Mouse (Mus musculus): ENCODE measurements around the gene Casq2. TPM values are rescaled to one million over a fixed set of nuclear protein-coding genes. Genes with fewer than 3 reads are reported as not detected.
A peak's percentile ranks its signal among the peaks of the same experiment; 100 is the strongest.
"Not testable (repeated sequence)": the region's sequence is repeated elsewhere in the genome, so short reads cannot be mapped to it uniquely, and the experiment has no call there.

Casq2 gene
- polyA plus RNA-seq, 1 experiment from 2014 or later = 1.7 TPM

DNA sequence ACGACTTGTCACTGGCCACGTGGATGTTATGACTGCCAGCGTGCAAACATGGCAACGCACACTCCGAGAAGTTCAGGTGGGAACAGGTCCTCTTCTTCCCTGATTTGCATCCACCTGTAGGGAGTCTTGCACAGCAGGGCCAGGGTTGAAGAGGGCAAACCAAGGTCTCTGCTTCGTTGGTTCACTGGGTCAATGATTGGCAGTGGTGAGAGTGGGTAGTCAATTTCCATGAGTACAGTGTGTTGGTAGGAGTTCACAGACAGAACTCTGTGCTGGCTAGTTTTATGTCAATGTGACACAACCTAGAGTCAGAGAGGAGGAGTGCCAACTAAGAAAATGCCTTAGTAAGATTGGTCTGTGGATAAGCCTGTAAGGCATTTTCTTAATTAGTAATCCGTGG, 67.9 kb downstream of the Casq2 start:
- Histone ChIP-seq H3K27ac (0 out of 2 replicates have a peak overlapping the region, but pooled peaks have one; percentile 16), H3K4me3 (replicated peaks) (no peak overlapping the region), H3K9ac (no peak overlapping the region), H3K36me3 (peaks cover 15% of the 10 kb centered on the region), H3K9me3 (no peaks in the 10 kb centered on the region), H3K4me2 (no peak overlapping the region), H3K4me1 (peaks cover 5% of the 10 kb centered on the region; the same call in 1 of the 2 replicates), H3K27me3 (replicated peaks) (no peaks in the 10 kb centered on the region)
- ATAC-seq (ENCODE audit: insufficient read depth, low FRiP score, low read depth) = no peak
- WGBS = 81% methylated on average over 7 of the region's 7 CpGs

DNA sequence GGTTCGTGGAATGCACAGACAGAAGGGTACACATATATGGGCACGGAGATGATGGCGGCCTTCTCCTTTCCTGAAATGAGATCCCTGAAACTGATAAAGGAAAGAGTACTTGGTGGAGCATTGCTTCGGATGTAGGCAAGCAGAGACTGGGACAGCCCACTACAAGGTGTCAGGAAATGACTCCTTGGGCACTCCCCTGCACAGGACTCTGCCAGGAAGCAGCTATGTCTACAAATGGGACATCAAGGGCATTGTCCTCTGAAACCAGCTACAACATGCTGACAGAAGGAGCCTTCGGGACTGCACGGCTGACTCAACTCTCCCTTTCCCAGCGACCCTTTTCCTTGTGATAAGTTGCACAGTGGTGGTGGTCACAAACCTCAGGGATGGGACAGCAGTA, 70.5 kb downstream of the Casq2 start:
- Histone ChIP-seq H3K36me3 (peaks cover 26% of the 10 kb centered on the region), H3K9ac (no peak overlapping the region), H3K4me1 (peaks cover 5% of the 10 kb centered on the region; the same call in 1 of the 2 replicates), H3K27ac (peak overlapping the region; percentile 67; the same call in 1 of the 2 replicates), H3K27me3 (replicated peaks) (no peaks in the 10 kb centered on the region), H3K9me3 (no peaks in the 10 kb centered on the region), H3K4me3 (replicated peaks) (no peak overlapping the region), H3K4me2 (no peak overlapping the region)
- ATAC-seq (ENCODE audit: insufficient read depth, low FRiP score, low read depth) = no peak
- WGBS = 86% methylated on average over 7 of the region's 7 CpGs

DNA sequence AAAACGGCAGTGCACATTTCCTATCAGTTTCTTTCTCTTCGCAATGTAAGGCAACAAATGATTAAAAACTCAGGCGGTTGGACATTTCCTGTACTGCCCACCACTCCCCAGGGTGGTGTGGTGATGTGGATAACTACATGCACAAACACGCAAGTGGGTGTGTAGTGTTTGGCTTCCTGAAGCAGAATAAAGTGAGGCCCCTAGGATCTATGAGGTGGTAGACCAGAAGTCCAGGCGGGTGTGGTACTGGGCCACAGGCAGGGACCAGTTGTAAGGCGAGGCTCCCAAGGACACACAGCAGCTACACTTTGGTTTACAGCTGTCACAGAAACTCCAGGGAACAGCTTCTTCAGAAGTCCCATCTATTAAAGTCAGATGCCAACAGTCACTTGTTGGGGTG, 71.4 kb downstream of the Casq2 start:
- Histone ChIP-seq H3K9ac (no peak overlapping the region), H3K4me1 (peaks cover 5% of the 10 kb centered on the region; the same call in 1 of the 2 replicates), H3K4me2 (no peak overlapping the region), H3K4me3 (replicated peaks) (no peak overlapping the region), H3K27ac (peak overlapping the region; percentile 67), H3K27me3 (replicated peaks) (no peaks in the 10 kb centered on the region), H3K36me3 (peaks cover 28% of the 10 kb centered on the region), H3K9me3 (no peaks in the 10 kb centered on the region)
- ATAC-seq (ENCODE audit: insufficient read depth, low FRiP score, low read depth) = peak; percentile 44; the same call in 1 of the 2 replicates
- WGBS = 81% methylated on average over 6 of the region's 6 CpGs

DNA sequence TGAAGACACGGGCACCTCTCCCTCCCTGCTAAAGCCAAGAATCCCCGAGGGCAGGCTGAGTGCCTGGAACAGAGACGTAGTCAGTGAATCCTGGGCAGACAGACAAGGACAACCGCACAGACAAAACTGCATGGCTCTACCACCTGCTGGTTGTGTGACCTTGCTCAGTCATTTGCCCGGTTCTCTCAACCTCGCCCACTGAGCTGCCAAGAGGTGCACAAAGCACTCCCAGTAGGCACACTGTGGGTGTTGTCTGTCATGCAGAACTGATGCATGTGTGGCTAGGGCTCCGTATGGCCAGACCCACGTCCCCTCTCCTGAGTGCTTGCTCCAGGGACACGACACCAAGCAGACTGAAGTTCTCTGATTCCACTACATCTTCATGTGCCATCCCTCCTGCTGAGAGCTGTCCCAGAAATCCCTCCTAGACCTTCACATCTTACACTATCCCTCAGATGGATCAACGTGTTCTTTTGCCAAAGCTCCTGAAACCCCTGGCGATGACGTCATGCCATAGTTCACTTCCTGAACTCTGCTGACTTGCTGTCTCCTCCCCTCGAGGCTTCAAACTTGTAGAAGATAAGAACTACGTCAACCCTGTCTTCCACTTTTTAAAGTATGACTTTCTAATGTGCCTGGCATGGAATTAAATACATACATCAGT, 72.7 kb downstream of the Casq2 start:
- H3K4me1 ChIP-seq = peaks cover 5% of the 10 kb centered on the region; the same call in 1 of the 2 replicates
- H3K36me3 ChIP-seq = peaks cover 36% of the 10 kb centered on the region
- peak overlapping the region; percentile 63 for H3K27ac ChIP-seq
- no peak overlapping the region for H3K4me3 ChIP-seq (replicated peaks)
- peak; percentile 30; the same call in 1 of the 2 replicates for ATAC-seq (ENCODE audit: insufficient read depth, low FRiP score, low read depth)
- no peaks in the 10 kb centered on the region for H3K9me3 ChIP-seq
- WGBS = 68% methylated on average over 14 of the region's 14 CpGs
- no peak overlapping the region for H3K4me2 ChIP-seq
- no peak overlapping the region for H3K9ac ChIP-seq
- no peaks in the 10 kb centered on the region for H3K27me3 ChIP-seq (replicated peaks)

DNA sequence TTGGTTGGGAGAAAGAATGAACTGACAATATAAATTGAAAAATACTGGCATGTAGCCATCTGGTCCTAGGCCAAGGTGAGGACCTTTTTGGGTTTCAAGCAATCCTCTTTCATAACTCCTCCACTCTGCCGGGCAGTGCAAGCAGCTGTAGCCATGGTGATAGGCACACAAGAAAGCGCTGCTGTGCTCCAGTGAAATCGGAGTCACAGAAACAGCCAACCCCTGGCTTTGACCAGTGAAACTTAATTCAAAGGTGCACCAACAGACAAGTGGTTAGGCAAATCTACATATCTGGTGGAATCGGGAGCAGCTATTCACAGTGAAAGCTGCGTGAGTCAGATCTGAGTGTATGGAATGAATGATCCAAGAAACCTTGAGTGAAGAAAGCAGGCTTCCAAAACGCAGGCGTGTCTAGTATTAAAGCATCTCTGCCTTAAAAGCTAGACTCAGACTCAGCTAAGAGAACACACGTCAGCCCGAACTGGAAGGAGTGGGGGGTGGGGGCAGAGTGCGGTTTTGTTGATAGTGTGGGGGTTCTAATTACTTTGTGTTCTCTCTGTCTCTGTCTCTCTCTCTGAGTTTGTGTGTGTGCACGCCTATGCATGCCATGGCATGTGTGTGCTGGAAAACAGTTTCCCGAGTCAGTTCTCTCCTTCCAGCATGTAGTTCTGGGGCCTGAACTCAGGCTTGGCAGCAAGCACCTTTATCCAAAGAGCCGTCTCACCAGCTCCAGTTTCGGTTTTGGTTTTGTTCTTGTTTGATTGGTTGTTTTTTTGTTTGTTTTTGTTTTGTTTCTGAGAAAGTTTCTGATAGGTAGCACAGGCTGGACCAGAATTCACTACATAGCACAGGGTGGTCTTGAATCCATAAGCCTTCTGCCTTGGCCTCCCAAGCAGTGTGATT, 73.5 kb downstream of the Casq2 start:
- H3K27me3 ChIP-seq (replicated peaks) = no peaks in the 10 kb centered on the region
- H3K9me3 ChIP-seq = no peaks in the 10 kb centered on the region
- 58% methylated on average over 14 of the region's 14 CpGs for WGBS
- no peak overlapping the region for H3K4me2 ChIP-seq
- H3K36me3 ChIP-seq = peaks cover 39% of the 10 kb centered on the region
- no peak overlapping the region for H3K4me3 ChIP-seq (replicated peaks)
- H3K4me1 ChIP-seq = peaks cover 5% of the 10 kb centered on the region; the same call in 1 of the 2 replicates
- peak; percentile 67; the same call in 1 of the 2 replicates for ATAC-seq (ENCODE audit: insufficient read depth, low FRiP score, low read depth)
- no peak overlapping the region for H3K9ac ChIP-seq
- H3K27ac ChIP-seq = peak overlapping the region; percentile 63

DNA sequence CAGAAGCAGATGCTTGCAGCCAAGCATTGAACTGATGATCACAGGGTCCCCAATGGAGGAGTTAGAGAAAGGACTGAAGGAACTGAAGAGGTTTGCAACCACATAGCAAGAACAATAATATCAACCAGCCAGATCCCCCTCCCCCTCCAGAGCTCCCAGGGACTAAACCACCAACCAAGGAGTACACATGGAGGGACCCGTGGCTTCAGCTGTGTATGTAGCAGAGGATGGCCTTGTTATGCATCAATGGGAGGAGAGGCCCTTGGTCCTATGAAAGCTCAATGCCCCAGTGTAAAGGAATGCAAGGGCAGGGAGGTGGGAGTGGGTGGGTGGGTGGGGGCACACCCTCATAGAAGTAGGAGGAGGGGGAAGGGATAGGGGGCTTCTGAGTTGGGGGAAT, 77.6 kb downstream of the Casq2 start:
- not testable (repeated sequence) for H3K27me3 ChIP-seq (replicated peaks); H3K9ac ChIP-seq; H3K4me2 ChIP-seq; H3K4me3 ChIP-seq (replicated peaks); H3K4me1 ChIP-seq; H3K27ac ChIP-seq; H3K9me3 ChIP-seq; ATAC-seq (ENCODE audit: insufficient read depth, low FRiP score, low read depth)
- H3K36me3 ChIP-seq = peaks cover 35% of the 10 kb centered on the region
- 55% methylated on average over 1 of the region's 1 CpGs for WGBS

DNA sequence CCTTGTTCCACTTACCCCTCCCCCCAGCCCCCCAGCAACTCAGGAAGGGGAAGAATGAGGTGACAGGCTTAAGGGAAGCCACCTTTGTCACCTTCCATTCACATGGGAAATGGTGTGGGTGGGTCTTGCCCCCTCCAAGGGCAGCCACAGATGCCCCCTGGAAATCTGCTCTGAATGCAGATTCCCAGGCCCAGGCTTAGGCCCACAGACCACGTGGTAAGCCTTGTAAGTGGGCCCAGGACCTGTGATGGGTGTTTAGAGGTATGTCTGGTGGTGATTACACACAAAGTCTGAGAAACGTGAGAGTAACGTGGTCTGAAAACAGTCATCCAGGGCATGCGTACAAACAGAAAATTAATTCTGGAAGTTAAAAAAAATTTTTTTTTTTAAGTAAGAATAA, 78.7 kb downstream of the Casq2 start:
- no peak overlapping the region for H3K4me2 ChIP-seq
- peaks cover 34% of the 10 kb centered on the region for H3K36me3 ChIP-seq
- H3K4me3 ChIP-seq (replicated peaks) = no peak overlapping the region
- H3K9ac ChIP-seq = no peak overlapping the region
- no peaks in the 10 kb centered on the region for H3K27me3 ChIP-seq (replicated peaks)
- peaks cover 17% of the 10 kb centered on the region for H3K4me1 ChIP-seq
- ATAC-seq (ENCODE audit: insufficient read depth, low FRiP score, low read depth) = no peak
- no peak overlapping the region for H3K27ac ChIP-seq
- 68% methylated on average over 4 of the region's 4 CpGs for WGBS
- H3K9me3 ChIP-seq = no peaks in the 10 kb centered on the region

DNA sequence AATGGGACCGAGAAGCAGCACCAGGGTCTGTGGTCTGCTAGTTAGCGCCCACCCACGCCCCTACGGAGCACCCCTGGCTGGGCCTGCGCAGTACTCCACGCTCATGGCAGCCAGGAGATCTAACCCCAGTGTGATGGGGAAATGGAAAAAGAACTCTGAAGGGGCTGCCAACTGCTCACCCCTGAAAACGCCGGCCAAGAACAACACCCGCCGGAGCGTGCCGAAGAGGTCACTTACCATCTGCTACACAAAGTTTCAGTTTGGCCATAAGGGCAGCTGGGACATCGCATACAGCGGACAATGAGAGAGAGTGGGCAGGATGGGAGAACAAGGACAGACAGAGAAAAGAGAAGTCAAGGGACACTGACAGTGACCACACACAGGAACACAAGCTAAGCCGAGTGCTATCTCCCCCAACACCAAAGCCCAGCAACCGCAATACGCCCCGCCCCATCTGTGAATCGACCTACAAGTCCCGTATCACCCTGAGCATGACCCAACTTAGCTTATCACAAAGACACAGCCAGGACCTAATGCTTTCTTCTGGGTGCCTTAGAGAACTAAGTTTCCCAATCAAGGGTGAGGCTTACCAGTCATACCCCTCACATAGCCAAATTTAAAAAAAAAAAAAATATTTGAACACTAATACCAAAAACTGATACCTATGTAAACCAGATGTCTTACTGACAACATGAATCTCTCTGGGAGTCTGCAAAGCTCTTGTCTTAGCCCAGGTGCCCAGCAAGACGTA, 79.5 kb downstream of the Casq2 start:
- peak overlapping the region; percentile 11; the same call in 1 of the 2 replicates for H3K4me3 ChIP-seq (replicated peaks)
- ATAC-seq (ENCODE audit: insufficient read depth, low FRiP score, low read depth) = peak; percentile 91
- no peaks in the 10 kb centered on the region for H3K27me3 ChIP-seq (replicated peaks)
- H3K4me1 ChIP-seq = peaks cover 21% of the 10 kb centered on the region
- WGBS = 82% methylated on average over 21 of the region's 21 CpGs
- peaks cover 33% of the 10 kb centered on the region for H3K36me3 ChIP-seq
- no peak overlapping the region for H3K9ac ChIP-seq
- H3K9me3 ChIP-seq = no peaks in the 10 kb centered on the region
- no peak overlapping the region for H3K27ac ChIP-seq
- no peak overlapping the region for H3K4me2 ChIP-seq

DNA sequence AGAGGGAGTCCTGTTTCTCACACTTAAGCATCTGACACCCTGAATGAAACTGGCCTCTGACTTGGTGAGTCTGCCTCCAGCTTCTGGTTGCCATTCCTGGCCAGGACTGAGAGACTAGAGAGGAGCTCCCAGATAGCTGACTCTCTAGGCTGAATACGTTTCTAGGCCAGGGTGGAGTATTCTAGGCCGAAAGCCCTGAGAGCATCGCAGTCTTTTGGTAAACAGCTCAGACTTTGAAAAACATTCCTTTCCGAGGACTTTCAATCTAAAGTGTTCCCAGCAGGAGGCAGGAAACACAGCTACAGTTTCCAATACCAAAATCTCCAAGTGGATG, 80.0 kb downstream of the Casq2 start:
- H3K9me3 ChIP-seq = no peaks in the 10 kb centered on the region
- 74% methylated on average over 4 of the region's 4 CpGs for WGBS
- H3K27ac ChIP-seq = no peak overlapping the region

DNA sequence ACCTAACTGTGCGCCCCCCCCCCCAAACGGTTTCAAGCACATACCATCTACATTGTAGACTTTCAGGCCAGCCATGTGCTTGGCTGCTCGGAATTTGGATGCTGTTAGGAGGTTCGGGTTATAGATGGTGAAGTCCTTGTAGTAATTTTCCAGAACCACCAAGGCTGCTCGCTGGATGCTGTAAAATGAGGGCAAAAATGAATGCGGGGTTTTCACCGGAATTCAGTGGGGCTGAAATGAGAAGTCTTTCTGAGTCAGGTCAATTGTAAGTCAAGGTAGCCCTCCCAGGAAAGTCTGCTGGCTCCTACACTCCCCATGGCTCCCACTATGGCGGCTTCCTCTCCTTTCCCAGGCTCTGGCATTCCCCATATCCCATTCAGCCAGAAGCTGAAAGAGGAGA, 80.6 kb downstream of the Casq2 start:
- H3K9ac ChIP-seq = no peak overlapping the region
- no peak overlapping the region for H3K27ac ChIP-seq
- H3K4me2 ChIP-seq = no peak overlapping the region
- ATAC-seq (ENCODE audit: insufficient read depth, low FRiP score, low read depth) = no peak
- H3K4me3 ChIP-seq (replicated peaks) = no peak overlapping the region
- peaks cover 21% of the 10 kb centered on the region for H3K4me1 ChIP-seq
- H3K9me3 ChIP-seq = no peaks in the 10 kb centered on the region
- WGBS = 85% methylated on average over 8 of the region's 8 CpGs
- H3K27me3 ChIP-seq (replicated peaks) = no peaks in the 10 kb centered on the region
- H3K36me3 ChIP-seq = peaks cover 23% of the 10 kb centered on the region

More for the DNA sequence above, 80.0 kb downstream of the Casq2 start:
- Histone ChIP-seq H3K4me2 (no peak overlapping the region), H3K4me1 (peaks cover 21% of the 10 kb centered on the region), H3K4me3 (replicated peaks) (no peak overlapping the region), H3K36me3 (peaks cover 28% of the 10 kb centered on the region), H3K9ac (no peak overlapping the region), H3K27me3 (replicated peaks) (no peaks in the 10 kb centered on the region)
- no peak for ATAC-seq (ENCODE audit: insufficient read depth, low FRiP score, low read depth)

DNA sequence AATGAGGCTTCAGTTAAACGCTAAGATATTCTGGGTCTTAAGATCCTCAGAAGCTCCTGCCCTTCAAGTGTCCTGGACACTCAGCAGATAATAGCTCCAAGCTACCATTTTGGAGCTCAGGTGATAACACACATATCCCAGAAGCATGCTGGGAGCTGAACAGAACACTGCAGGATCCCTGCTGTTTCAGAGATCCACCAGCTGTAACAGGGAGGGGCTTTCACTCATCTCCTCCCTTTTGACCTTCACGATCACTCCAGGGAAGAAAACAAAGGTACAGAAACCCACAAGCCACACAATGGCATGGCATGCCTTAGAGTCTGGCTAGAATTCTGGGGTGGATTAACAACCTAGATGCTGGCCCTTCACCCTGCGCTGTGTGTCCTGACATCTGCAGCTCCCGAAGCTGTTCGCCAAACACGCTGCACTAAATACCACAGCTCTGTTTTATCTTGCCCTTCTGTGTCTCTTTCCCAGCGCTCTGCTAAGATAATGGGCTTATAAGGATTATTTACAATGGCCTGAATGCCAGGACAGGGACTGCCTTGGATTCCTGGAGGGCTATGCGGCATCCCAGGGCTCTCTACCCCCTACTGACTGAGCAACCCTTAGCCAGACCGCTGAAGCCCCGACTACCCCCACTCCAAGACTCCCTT, 81.5 kb downstream of the Casq2 start:
- Histone ChIP-seq H3K27ac (peak overlapping the region; percentile 44), H3K4me3 (replicated peaks) (no peak overlapping the region)

More for the DNA sequence above, 81.5 kb downstream of the Casq2 start:
- Histone ChIP-seq H3K27me3 (replicated peaks) (no peaks in the 10 kb centered on the region), H3K4me1 (peaks cover 21% of the 10 kb centered on the region), H3K4me2 (no peak overlapping the region), H3K9me3 (no peaks in the 10 kb centered on the region), H3K36me3 (peaks cover 20% of the 10 kb centered on the region), H3K9ac (no peak overlapping the region)
- 37% methylated on average over 10 of the region's 10 CpGs for WGBS
- ATAC-seq (ENCODE audit: insufficient read depth, low FRiP score, low read depth) = no peak

Measured in stomach, embryonic 15.5 days (tissue).